Mouse (Mus musculus): ENCODE measurements at regions not wholly inside any gene's neighbourhood (a gene's known extent, or its start where the extent isn't known, plus 50 kb on each side); places are given as distances from the start of the nearest gene placed in this dataset.

GRCm38 (mm10) chr13:44328416-44328815, 400.9 kb upstream of the Jarid2 start:
- H3K36me3 ChIP-seq (ENCODE audit: control insufficient read depth, insufficient read depth, low read length): no peaks in the 10 kb centered on the region
- H3K4me2 ChIP-seq (ENCODE audit: low read length): no peak overlapping the region
- no peak overlapping the region for H3K9ac ChIP-seq (ENCODE audit: low read depth, low read length)
- H3K9me3 ChIP-seq (ENCODE audit: control insufficient read depth, low read length): no peaks in the 10 kb centered on the region
- 88% methylated on average over 8 of the region's 8 CpGs for WGBS
- no peak for ATAC-seq
- H3K27ac ChIP-seq (ENCODE audit: low read depth, low read length): no peak overlapping the region
- no peak overlapping the region for H3K4me3 ChIP-seq (ENCODE audit: low read length)
- no peaks in the 10 kb centered on the region for H3K4me1 ChIP-seq (ENCODE audit: control insufficient read depth, insufficient read depth, low read depth, low read length)
- H3K27me3 ChIP-seq (replicated peaks; ENCODE audit: control insufficient read depth, insufficient read depth, low read length): no peaks in the 10 kb centered on the region

GRCm38 (mm10) chr13:44329161-44329560, 400.1 kb upstream of the Jarid2 start:
- Histone ChIP-seq H3K27me3 (replicated peaks; ENCODE audit: control insufficient read depth, insufficient read depth, low read length) (no peaks in the 10 kb centered on the region), H3K36me3 (ENCODE audit: control insufficient read depth, insufficient read depth, low read length) (no peaks in the 10 kb centered on the region), H3K4me3 (ENCODE audit: low read length) (no peak overlapping the region), H3K9ac (ENCODE audit: low read depth, low read length) (no peak overlapping the region), H3K4me2 (ENCODE audit: low read length) (no peak overlapping the region), H3K27ac (ENCODE audit: low read depth, low read length) (no peak overlapping the region), H3K9me3 (ENCODE audit: control insufficient read depth, low read length) (no peaks in the 10 kb centered on the region), H3K4me1 (ENCODE audit: control insufficient read depth, insufficient read depth, low read depth, low read length) (no peaks in the 10 kb centered on the region)
- ATAC-seq: no peak
- 81% methylated on average over 4 of the region's 4 CpGs for WGBS

- no peaks in the 10 kb centered on the region for H3K27me3 ChIP-seq (replicated peaks; ENCODE audit: control insufficient read depth, insufficient read depth, low read length)
These were observed 399.6 kb upstream of the Jarid2 start for GRCm38 (mm10) chr13:44329701-44330100.

GRCm38 (mm10) chr13:44332716-44333240, 396.5 kb upstream of the Jarid2 start:
- no peaks in the 10 kb centered on the region for H3K36me3 ChIP-seq (ENCODE audit: control insufficient read depth, insufficient read depth, low read length)
- 60% methylated on average over 11 of the region's 11 CpGs for WGBS
- H3K4me3 ChIP-seq (ENCODE audit: low read length): no peak overlapping the region
- H3K9ac ChIP-seq (ENCODE audit: low read depth, low read length): no peak overlapping the region
- H3K27ac ChIP-seq (ENCODE audit: low read depth, low read length): no peak overlapping the region
- no peak overlapping the region for H3K4me2 ChIP-seq (ENCODE audit: low read length)
- ATAC-seq: no peak
- no peaks in the 10 kb centered on the region for H3K27me3 ChIP-seq (replicated peaks; ENCODE audit: control insufficient read depth, insufficient read depth, low read length)
- peaks cover 3% of the 10 kb centered on the region; the same call in 1 of the 2 replicates for H3K9me3 ChIP-seq (ENCODE audit: control insufficient read depth, low read length)
- H3K4me1 ChIP-seq (ENCODE audit: control insufficient read depth, insufficient read depth, low read depth, low read length): no peaks in the 10 kb centered on the region

More at GRCm38 (mm10) chr13:44329701-44330100, 399.6 kb upstream of the Jarid2 start:
- Histone ChIP-seq H3K9me3 (ENCODE audit: control insufficient read depth, low read length) (no peaks in the 10 kb centered on the region), H3K9ac (ENCODE audit: low read depth, low read length) (no peak overlapping the region), H3K4me1 (ENCODE audit: control insufficient read depth, insufficient read depth, low read depth, low read length) (no peaks in the 10 kb centered on the region), H3K27ac (ENCODE audit: low read depth, low read length) (no peak overlapping the region), H3K4me2 (ENCODE audit: low read length) (no peak overlapping the region), H3K36me3 (ENCODE audit: control insufficient read depth, insufficient read depth, low read length) (no peaks in the 10 kb centered on the region), H3K4me3 (ENCODE audit: low read length) (no peak overlapping the region)
- WGBS: 80% methylated on average over 10 of the region's 10 CpGs
- no peak for ATAC-seq

- no peak for ATAC-seq
- no peaks in the 10 kb centered on the region for H3K4me1 ChIP-seq (ENCODE audit: control insufficient read depth, insufficient read depth, low read depth, low read length)
- 47% methylated on average over 6 of the region's 6 CpGs for WGBS
These were observed 390.1 kb upstream of the Jarid2 start for GRCm38 (mm10) chr13:44339061-44339741.

GRCm38 (mm10) chr13:44345094-44345493, 384.2 kb upstream of the Jarid2 start:
- Histone ChIP-seq H3K9ac (ENCODE audit: low read depth, low read length) (no peak overlapping the region), H3K4me1 (ENCODE audit: control insufficient read depth, insufficient read depth, low read depth, low read length) (no peaks in the 10 kb centered on the region), H3K27me3 (replicated peaks; ENCODE audit: control insufficient read depth, insufficient read depth, low read length) (no peaks in the 10 kb centered on the region), H3K4me3 (ENCODE audit: low read length) (no peak overlapping the region), H3K9me3 (ENCODE audit: control insufficient read depth, low read length) (peaks cover 2% of the 10 kb centered on the region; the same call in 1 of the 2 replicates), H3K36me3 (ENCODE audit: control insufficient read depth, insufficient read depth, low read length) (no peaks in the 10 kb centered on the region), H3K4me2 (ENCODE audit: low read length) (no peak overlapping the region), H3K27ac (ENCODE audit: low read depth, low read length) (no peak overlapping the region)
- no peak for ATAC-seq
- 49% methylated on average over 6 of the region's 6 CpGs for WGBS

More at GRCm38 (mm10) chr13:44339061-44339741, 390.1 kb upstream of the Jarid2 start:
- H3K27ac ChIP-seq (ENCODE audit: low read depth, low read length): no peak overlapping the region
- H3K9ac ChIP-seq (ENCODE audit: low read depth, low read length): no peak overlapping the region
- no peak overlapping the region for H3K4me2 ChIP-seq (ENCODE audit: low read length)
- H3K27me3 ChIP-seq (replicated peaks; ENCODE audit: control insufficient read depth, insufficient read depth, low read length): no peaks in the 10 kb centered on the region
- H3K4me3 ChIP-seq (ENCODE audit: low read length): no peak overlapping the region
- no peaks in the 10 kb centered on the region for H3K36me3 ChIP-seq (ENCODE audit: control insufficient read depth, insufficient read depth, low read length)
- H3K9me3 ChIP-seq (ENCODE audit: control insufficient read depth, low read length): peaks cover 3% of the 10 kb centered on the region; the same call in 1 of the 2 replicates

GRCm38 (mm10) chr13:44346636-44347035, 382.6 kb upstream of the Jarid2 start:
- Histone ChIP-seq H3K36me3 (ENCODE audit: control insufficient read depth, insufficient read depth, low read length) (no peaks in the 10 kb centered on the region), H3K4me3 (ENCODE audit: low read length) (no peak overlapping the region), H3K4me2 (ENCODE audit: low read length) (no peak overlapping the region), H3K9me3 (ENCODE audit: control insufficient read depth, low read length) (peaks cover 2% of the 10 kb centered on the region; the same call in 1 of the 2 replicates), H3K27me3 (replicated peaks; ENCODE audit: control insufficient read depth, insufficient read depth, low read length) (no peaks in the 10 kb centered on the region), H3K9ac (ENCODE audit: low read depth, low read length) (no peak overlapping the region), H3K4me1 (ENCODE audit: control insufficient read depth, insufficient read depth, low read depth, low read length) (no peaks in the 10 kb centered on the region), H3K27ac (ENCODE audit: low read depth, low read length) (no peak overlapping the region)
- WGBS: 41% methylated on average over 4 of the region's 4 CpGs
- no peak for ATAC-seq

- Histone ChIP-seq H3K4me3 (ENCODE audit: low read length) (no peak overlapping the region), H3K9me3 (ENCODE audit: control insufficient read depth, low read length) (peaks cover 2% of the 10 kb centered on the region; the same call in 1 of the 2 replicates), H3K4me1 (ENCODE audit: control insufficient read depth, insufficient read depth, low read depth, low read length) (no peaks in the 10 kb centered on the region), H3K27ac (ENCODE audit: low read depth, low read length) (no peak overlapping the region), H3K9ac (ENCODE audit: low read depth, low read length) (no peak overlapping the region), H3K27me3 (replicated peaks; ENCODE audit: control insufficient read depth, insufficient read depth, low read length) (no peaks in the 10 kb centered on the region), H3K4me2 (ENCODE audit: low read length) (no peak overlapping the region), H3K36me3 (ENCODE audit: control insufficient read depth, insufficient read depth, low read length) (no peaks in the 10 kb centered on the region)
- no peak for ATAC-seq
- 56% methylated on average over 9 of the region's 9 CpGs for WGBS
These were observed 381.6 kb upstream of the Jarid2 start for GRCm38 (mm10) chr13:44347662-44348061.

- peak overlapping the region; percentile 28; the same call in 1 of the 2 replicates for H3K4me2 ChIP-seq (ENCODE audit: low read length)
- H3K27me3 ChIP-seq (replicated peaks; ENCODE audit: control insufficient read depth, insufficient read depth, low read length): no peaks in the 10 kb centered on the region
- H3K36me3 ChIP-seq (ENCODE audit: control insufficient read depth, insufficient read depth, low read length): no peaks in the 10 kb centered on the region
- H3K4me1 ChIP-seq (ENCODE audit: control insufficient read depth, insufficient read depth, low read depth, low read length): peaks cover 8% of the 10 kb centered on the region
- H3K9ac ChIP-seq (ENCODE audit: low read depth, low read length): no peak overlapping the region
- H3K4me3 ChIP-seq (ENCODE audit: low read length): no peak overlapping the region
- 20% methylated on average over 9 of the region's 9 CpGs for WGBS
- peaks cover 2% of the 10 kb centered on the region; the same call in 1 of the 2 replicates for H3K9me3 ChIP-seq (ENCODE audit: control insufficient read depth, low read length)
- no peak for ATAC-seq
- no peak overlapping the region for H3K27ac ChIP-seq (ENCODE audit: low read depth, low read length)
These were observed 375.4 kb upstream of the Jarid2 start for GRCm38 (mm10) chr13:44353899-44354298.
